Mouse (Mus musculus) stomach, embryonic 16.5 days (tissue): ENCODE data around the gene Sh3bp5. TPM values are rescaled to one million over a fixed set of nuclear protein-coding genes. Genes with fewer than 3 reads are reported as not detected.

ENCODE experiments used
- ATAC-seq: fragments of 200-750 bp; cut with Nextera tagmentation; 2 replicates; pipeline ENCODE4 v1.8.0; 2017; ENCODE audit warnings: moderate number of reproducible peaks, moderate TSS enrichment; ENCODE audit not compliant: insufficient read depth, low FRiP score
- H3K27ac ChIP-seq: fragments of 300-500 bp; sonication (generic); 2 replicates; pipeline ENCODE4 v1.5.1; 2014; ENCODE audit warnings: low read length
- H3K27me3 ChIP-seq: fragments of 300-500 bp; sonication (generic); 2 replicates; pipeline ENCODE4 v1.6.1; 2014; ENCODE audit warnings: low read length, control low read depth, mixed read lengths; ENCODE audit not compliant: control insufficient read depth, insufficient read depth
- H3K36me3 ChIP-seq: fragments of 300-500 bp; sonication (generic); 2 replicates; pipeline ENCODE4 v1.6.1; 2014; ENCODE audit warnings: low read length; ENCODE audit not compliant: control insufficient read depth, insufficient read depth
- H3K4me1 ChIP-seq: fragments of 300-500 bp; sonication (generic); 2 replicates; pipeline ENCODE4 v1.6.1; 2014; ENCODE audit warnings: low read length, control low read depth, mixed read lengths; ENCODE audit not compliant: control insufficient read depth, insufficient read depth
- H3K4me2 ChIP-seq: fragments of 300-500 bp; sonication (generic); 2 replicates; pipeline ENCODE4 v1.6.1; 2014; ENCODE audit warnings: low read depth, low read length, mixed read lengths
- H3K4me3 ChIP-seq: fragments of 300-500 bp; sonication (generic); replicated peaks from 2 replicates; pipeline ENCODE4 v1.5.1; 2014; ENCODE audit warnings: mild to moderate bottlenecking, low read length
- H3K9ac ChIP-seq: fragments of 300-500 bp; sonication (generic); 2 replicates; pipeline ENCODE4 v1.6.1; 2014; ENCODE audit warnings: low read length
- H3K9me3 ChIP-seq: fragments of 300-500 bp; sonication (generic); replicated peaks from 2 replicates; pipeline ENCODE4 v1.6.1; 2016; ENCODE audit warnings: low read length, control low read depth; ENCODE audit not compliant: control insufficient read depth
- WGBS: fragments of 180-500 bp; shearing (Covaris S2); extraction: QIAGEN DNeasy Blood & Tissue Kit; methylation state at CpG from one replicate; pipeline ENCODE4 v1.1.7; 2014; 5-methylcytosine and 5-hydroxymethylcytosine counted together
- polyA plus RNA-seq: library from polyadenylated mRNA; unstranded; fragments of >200 nt; fragmentation: Nextera tagmentation; extraction: Ambion mirVana; gene quantifications from 2 replicates; pipeline ENCODE4 v1.2.1, GENCODE M21; 2015

The Sh3bp5 gene
- polyA plus RNA-seq, 1 experiment from 2014 or later = 20.0 TPM

- 94% methylated on average over 4 of the region's 4 CpGs for WGBS
- no peaks in the 10 kb centered on the region for H3K27me3 ChIP-seq
- H3K27ac ChIP-seq = no peak overlapping the region
- H3K4me2 ChIP-seq = no peak overlapping the region
- no peaks in the 10 kb centered on the region for H3K4me1 ChIP-seq
- no peak for ATAC-seq
- no peaks in the 10 kb centered on the region for H3K9me3 ChIP-seq
- no peak overlapping the region for H3K9ac ChIP-seq
- peaks cover 23% of the 10 kb centered on the region for H3K36me3 ChIP-seq
- H3K4me3 ChIP-seq = no peak overlapping the region
These were observed 71.3 kb downstream of the Sh3bp5 start for GRCm38 (mm10) chr14:31364589-31364988.

GRCm38 (mm10) chr14:31362236-31362635 lies 73.6 kb downstream of the Sh3bp5 start:
- Histone ChIP-seq H3K4me1 (no peaks in the 10 kb centered on the region), H3K4me2 (no peak overlapping the region), H3K9me3 (no peaks in the 10 kb centered on the region), H3K27ac (no peak overlapping the region), H3K27me3 (no peaks in the 10 kb centered on the region), H3K36me3 (peaks cover 23% of the 10 kb centered on the region), H3K9ac (no peak overlapping the region), H3K4me3 (no peak overlapping the region)
- WGBS = 88% methylated on average over 2 of the region's 2 CpGs
- ATAC-seq = no peak

GRCm38 (mm10) chr14:31345367-31345766 lies 90.5 kb downstream of the Sh3bp5 start:
- Histone ChIP-seq H3K9me3 (no peaks in the 10 kb centered on the region), H3K9ac (no peak overlapping the region), H3K4me1 (no peaks in the 10 kb centered on the region), H3K4me2 (no peak overlapping the region), H3K27ac (no peak overlapping the region), H3K27me3 (no peaks in the 10 kb centered on the region), H3K36me3 (peaks cover 6% of the 10 kb centered on the region), H3K4me3 (no peak overlapping the region)
- ATAC-seq = no peak
- WGBS = 82% methylated on average over 1 of the region's 1 CpGs

GRCm38 (mm10) chr14:31343241-31343640 lies 92.6 kb downstream of the Sh3bp5 start:
- Histone ChIP-seq H3K4me1 (no peaks in the 10 kb centered on the region), H3K36me3 (peaks cover 3% of the 10 kb centered on the region; the same call in 1 of the 2 replicates), H3K27me3 (no peaks in the 10 kb centered on the region), H3K27ac (no peak overlapping the region), H3K4me3 (no peak overlapping the region), H3K9me3 (no peaks in the 10 kb centered on the region), H3K9ac (no peak overlapping the region), H3K4me2 (no peak overlapping the region)
- ATAC-seq = no peak
- 84% methylated on average over 8 of the region's 8 CpGs for WGBS

- Histone ChIP-seq H3K4me2 (peak overlapping the region; percentile 86), H3K4me1 (peaks cover 5% of the 10 kb centered on the region), H3K27me3 (no peaks in the 10 kb centered on the region), H3K9ac (no peak overlapping the region), H3K4me3 (peak overlapping the region; percentile 92), H3K36me3 (no peaks in the 10 kb centered on the region), H3K27ac (no peak overlapping the region), H3K9me3 (no peaks in the 10 kb centered on the region)
- no peak for ATAC-seq
These were observed 97.9 kb downstream of the Sh3bp5 start for GRCm38 (mm10) chr14:31337947-31338346.

- Histone ChIP-seq H3K4me2 (peak overlapping the region; percentile 86), H3K9ac (peak overlapping the region; percentile 94), H3K4me1 (peaks cover 5% of the 10 kb centered on the region), H3K27me3 (no peaks in the 10 kb centered on the region), H3K36me3 (no peaks in the 10 kb centered on the region), H3K4me3 (peak overlapping the region; percentile 92), H3K9me3 (no peaks in the 10 kb centered on the region), H3K27ac (peak overlapping the region; percentile 97; the same call in 1 of the 2 replicates)
- WGBS = 23% methylated on average over 7 of the region's 7 CpGs
- ATAC-seq = no peak
These were observed 98.5 kb downstream of the Sh3bp5 start for GRCm38 (mm10) chr14:31337406-31337805.

GRCm38 (mm10) chr14:31336369-31337155 lies 99.3 kb downstream of the Sh3bp5 start, which contains the start of gene Capn7:
Gene Capn7 (plus strand): TSS chr14:31336638.
- under 1% methylated on average over 78 of the region's 78 CpGs for whole genome bisulfite sequencing
- peaks cover 5% of the 10 kb centered on the region for H3K4me1 ChIP-seq
- no peaks in the 10 kb centered on the region for H3K27me3 ChIP-seq

GRCm38 (mm10) chr14:31335765-31336164 lies 100.1 kb downstream of the Sh3bp5 start:
- no peak overlapping the region for H3K27ac ChIP-seq
- H3K9me3 ChIP-seq = no peaks in the 10 kb centered on the region
- no peaks in the 10 kb centered on the region for H3K27me3 ChIP-seq
- H3K4me1 ChIP-seq = peaks cover 5% of the 10 kb centered on the region
- H3K9ac ChIP-seq = no peak overlapping the region
- 49% methylated on average over 3 of the region's 3 CpGs for WGBS
- H3K4me2 ChIP-seq = peak overlapping the region; percentile 53
- H3K4me3 ChIP-seq = peak overlapping the region; percentile 92
- ATAC-seq = no peak
- H3K36me3 ChIP-seq = no peaks in the 10 kb centered on the region

More at GRCm38 (mm10) chr14:31336369-31337155, 99.3 kb downstream of the Sh3bp5 start, which contains the start of gene Capn7:
- Histone ChIP-seq H3K4me3 (peak within 1 kb of the TSS; percentile 92), H3K4me2 (peak within 1 kb of the TSS; percentile 86), H3K9ac (peak within 1 kb of the TSS; percentile 94), H3K27ac (peak within 1 kb of the TSS; percentile 97), H3K36me3 (no peaks in the 10 kb centered on the region), H3K9me3 (no peaks in the 10 kb centered on the region)
- peak; percentile 98 for ATAC-seq

- ATAC-seq = no peak
- Histone ChIP-seq H3K9me3 (no peaks in the 10 kb centered on the region), H3K4me1 (no peaks in the 10 kb centered on the region), H3K27ac (no peak overlapping the region), H3K4me3 (no peak overlapping the region), H3K27me3 (no peaks in the 10 kb centered on the region), H3K36me3 (no peaks in the 10 kb centered on the region), H3K4me2 (no peak overlapping the region), H3K9ac (no peak overlapping the region)
- WGBS = 77% methylated on average over 4 of the region's 4 CpGs
These were observed 104.9 kb downstream of the Sh3bp5 start for GRCm38 (mm10) chr14:31330957-31331356.
